8 mouse cellular contexts compared by ENCODE assay signal in the genomic region with DNA sequence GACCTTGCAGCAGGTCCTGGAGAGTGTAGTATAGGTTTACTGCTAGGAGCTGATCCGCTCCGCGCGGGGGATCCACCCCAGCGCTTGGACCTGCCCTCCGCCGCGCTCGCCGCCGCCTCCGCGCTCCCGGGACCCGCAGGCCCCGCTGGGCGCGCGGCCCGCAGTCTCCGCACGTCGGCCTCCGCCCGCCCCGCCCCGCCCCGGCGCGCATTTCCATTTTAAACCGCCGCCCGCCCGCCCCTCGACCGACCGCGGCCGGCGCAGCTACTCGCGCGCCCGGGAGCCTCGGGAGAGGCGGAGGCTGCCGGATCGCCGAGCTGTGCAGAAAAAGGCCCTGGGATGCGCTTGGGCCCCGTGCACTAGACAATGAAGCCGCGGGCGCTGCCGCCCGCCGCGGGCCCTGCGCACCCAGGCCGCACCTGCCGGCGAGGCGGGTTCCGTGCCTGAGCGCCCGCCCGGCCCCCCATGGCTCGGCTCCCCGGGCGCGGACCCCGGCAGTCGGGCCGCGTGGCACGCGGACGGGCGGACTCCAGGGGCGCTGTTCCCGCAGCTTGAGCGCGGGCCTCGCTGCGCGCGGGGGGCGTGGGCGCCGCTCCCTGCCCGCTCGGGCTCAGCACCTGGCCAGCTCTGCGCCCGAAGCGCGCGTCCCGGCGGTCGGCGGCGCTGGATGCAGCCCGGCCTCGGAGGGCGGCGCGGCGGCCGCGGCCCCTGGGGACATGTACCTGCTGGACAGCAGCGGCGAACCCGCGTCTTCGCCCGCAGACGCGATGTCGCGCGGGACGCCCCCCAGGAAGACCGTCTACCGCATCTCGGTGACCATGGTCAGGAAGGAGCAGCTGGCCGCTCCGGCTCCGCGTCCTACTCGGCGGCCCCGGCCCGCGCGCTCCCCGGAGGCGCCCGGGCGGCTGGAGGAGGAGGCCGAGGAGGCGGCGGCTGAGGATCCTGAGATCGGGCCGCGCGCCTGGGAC.
DNase-seq lines count a peak whose midpoint lies in the region; ATAC-seq lines count a peak whose summit lies in the region.

No protein-coding gene starts in this region.

- peak overlapping the region; percentile 88 for H3K4me3 ChIP-seq in hindbrain, embryonic 15.5 days

- no peaks in the 10 kb centered on the region for H3K36me3 ChIP-seq in hindbrain, embryonic 15.5 days

- H3K4me1 ChIP-seq in hindbrain, embryonic 15.5 days (replicated peaks) = peaks cover 74% of the 10 kb centered on the region

- H3K9ac ChIP-seq in hindbrain, embryonic 15.5 days = peak overlapping the region; percentile 98

- peak overlapping the region; percentile 96 for H3K27ac ChIP-seq in hindbrain, embryonic 15.5 days (replicated peaks)

- peak; percentile 79 for ATAC-seq in hindbrain, embryonic 15.5 days (ENCODE audit: low FRiP score, low read depth)
- no peak for ATAC-seq in megakaryocyte-erythroid progenitor cell, adult 5-6 weeks (replicated peaks; ENCODE audit: low FRiP score, low TSS enrichment, poor library complexity, severe bottlenecking)

- WGBS in hindbrain, embryonic 15.5 days = under 1% methylated on average over 113 of the region's 146 CpGs

- no peaks in the 10 kb centered on the region for H3K27me3 ChIP-seq in hindbrain, embryonic 15.5 days

- no peaks in the 10 kb centered on the region for H3K9me3 ChIP-seq in hindbrain, embryonic 15.5 days

- peak; percentile 74 for DNase-seq in adipocyte (ENCODE audit: low spot score)
- DNase-seq in cerebellum, postnatal 25 days = peak; percentile 94 to 97
- DNase-seq in gastrocnemius, adult 18-20 months (ENCODE audit: low spot score) = peak; percentile 82
- DNase-seq in left cerebral cortex, adult 8-10 months (ENCODE audit: low spot score in 2 of 2) = peak; percentile 71 to 76
- DNase-seq in lung, postnatal 4 days = peak; percentile 85 to 88
- peak; percentile 81 for DNase-seq in right cerebral cortex, postnatal 14 days

- peak overlapping the region; percentile 95 for H3K4me2 ChIP-seq in hindbrain, embryonic 15.5 days
